Mouse (Mus musculus) heart, adult 18-20 months (tissue): ENCODE data around the gene Mettl27. TPM values are rescaled to one million over a fixed set of nuclear protein-coding genes. Genes with fewer than 3 reads are reported as not detected.

Experiments used
- DNase-seq, 2 experiments: peaks; one replicate each; pipeline ENCODE4 v3.0.0; 2021 to 2022; ENCODE audit warnings: mixed read lengths in 1 of 2
- long read RNA-seq, 2 experiments: library from polyadenylated mRNA; stranded (forward); transcript quantifications; one replicate each; pipeline ENCODE4 v2.0.0; 2021
- total RNA-seq, 2 experiments: library from RNA; stranded (reverse); gene quantifications; 2 replicates each; pipeline ENCODE4 v1.2.3; 2021

Gene Mettl27
- total RNA-seq: 1 to 10 TPM; 5.7 to 7.2 TPM
- long read RNA-seq, experiment 1, partial matches to known transcripts: 2 of 7 reads
- long read RNA-seq, experiment 1, other reads (novel, unspliced or antisense): 2 of 7 reads
- long read RNA-seq, experiment 2, partial matches to known transcripts: 0 of 6 reads
- long read RNA-seq, experiment 2, other reads (novel, unspliced or antisense): 4 of 6 reads

GRCm38 (mm10) chr5:134932179-134932902 lies at the start of gene Mettl27:
Mettl27 (plus strand) TSS chr5:134932368.
- peak; percentile 92 for DNase-seq

DNA sequence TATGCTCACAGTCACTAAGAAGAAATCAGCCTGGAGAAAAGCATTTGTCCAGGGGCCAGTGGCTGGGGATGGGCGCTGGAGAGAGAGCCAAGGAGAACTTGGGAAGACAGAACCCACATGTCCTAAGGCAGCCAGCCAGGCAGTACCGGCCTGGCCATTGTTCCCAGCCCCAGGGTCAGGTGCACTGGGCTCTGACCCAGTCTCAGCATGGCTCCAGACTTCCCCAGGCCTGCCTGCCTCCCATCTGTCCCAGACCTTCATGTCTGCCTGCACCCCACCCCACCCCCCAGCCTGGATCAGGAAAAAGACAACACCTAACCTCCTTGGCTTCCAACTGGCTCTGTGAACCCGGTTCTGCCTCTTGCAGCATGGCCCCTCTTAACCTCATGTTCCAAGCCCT lies 49.1 kb upstream of the Mettl27 start:
- peak; percentile 65 to 81 for DNase-seq

DNA sequence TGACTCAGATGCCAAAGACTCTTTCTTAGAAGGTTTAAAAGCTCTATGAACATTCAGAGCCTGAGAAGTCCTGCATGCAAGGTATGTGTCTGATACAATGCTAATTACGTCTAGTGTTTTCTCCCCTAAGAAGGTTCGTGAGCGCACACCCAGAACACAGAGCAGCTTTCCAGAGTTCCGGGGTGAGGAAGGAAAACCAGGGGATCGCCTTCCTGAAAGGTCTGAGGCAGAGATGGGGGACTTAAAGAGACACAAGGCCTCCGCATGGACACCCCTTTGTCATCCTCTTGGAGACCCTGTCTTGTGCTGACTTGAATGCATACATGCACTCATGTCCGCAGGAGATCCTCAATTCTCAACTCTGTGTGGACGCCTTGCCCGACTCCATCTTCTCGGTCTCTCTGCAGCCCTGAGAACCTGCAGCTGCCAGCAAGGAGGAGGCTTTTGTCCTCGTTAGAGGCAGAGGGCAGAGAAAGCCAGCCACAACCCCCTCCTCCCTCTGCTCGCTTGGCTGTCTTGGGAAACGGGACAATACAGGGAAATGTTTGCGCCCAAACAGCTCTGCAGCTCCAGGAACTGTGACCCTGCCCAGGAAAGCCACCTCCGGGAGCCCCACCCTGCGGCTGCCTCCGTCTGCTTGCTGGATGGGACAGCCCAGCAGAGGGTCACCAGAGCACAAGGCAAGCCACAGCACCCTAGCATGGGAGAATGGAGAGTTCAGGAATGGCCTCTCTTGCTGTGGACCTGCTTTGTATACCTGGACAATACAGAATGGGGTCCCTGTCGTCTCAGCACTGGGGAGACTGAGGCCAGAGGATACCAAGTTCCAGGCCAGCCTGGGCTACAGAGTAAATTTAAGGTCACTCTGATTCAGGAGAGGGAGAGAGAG lies 44.5 kb upstream of the Mettl27 start:
- peak; percentile 65 to 92 for DNase-seq

- DNase-seq: peak; percentile 48 to 49
Measured at GRCm38 (mm10) chr5:134888505-134888904, 43.7 kb upstream of the Mettl27 start.

GRCm38 (mm10) chr5:134890601-134891054 lies 41.5 kb upstream of the Mettl27 start:
- peak; percentile 74 to 77 for DNase-seq

DNA sequence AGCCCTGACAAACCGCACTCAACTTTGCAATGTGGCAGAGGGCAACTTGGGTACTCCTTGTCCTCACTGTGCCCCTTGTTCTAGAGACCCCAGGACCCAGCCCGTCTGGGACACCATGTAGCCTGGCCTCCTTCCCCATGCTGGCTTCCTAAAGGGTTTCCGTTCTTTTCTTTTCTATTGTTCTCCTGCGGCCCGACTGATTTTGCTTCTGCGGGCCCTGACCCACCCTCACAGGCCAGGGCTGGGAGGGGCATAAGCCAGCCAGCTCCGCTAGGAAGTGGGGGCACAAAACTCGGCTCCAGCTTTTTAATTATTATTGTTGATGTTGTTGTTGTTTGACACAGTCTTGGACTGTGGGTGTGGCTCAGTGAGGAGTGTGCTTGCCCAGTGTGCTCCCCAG lies 40.6 kb upstream of the Mettl27 start:
- DNase-seq: peak; percentile 56 to 81

GRCm38 (mm10) chr5:134892717-134893116 lies 39.5 kb upstream of the Mettl27 start:
- DNase-seq: no peak

DNA sequence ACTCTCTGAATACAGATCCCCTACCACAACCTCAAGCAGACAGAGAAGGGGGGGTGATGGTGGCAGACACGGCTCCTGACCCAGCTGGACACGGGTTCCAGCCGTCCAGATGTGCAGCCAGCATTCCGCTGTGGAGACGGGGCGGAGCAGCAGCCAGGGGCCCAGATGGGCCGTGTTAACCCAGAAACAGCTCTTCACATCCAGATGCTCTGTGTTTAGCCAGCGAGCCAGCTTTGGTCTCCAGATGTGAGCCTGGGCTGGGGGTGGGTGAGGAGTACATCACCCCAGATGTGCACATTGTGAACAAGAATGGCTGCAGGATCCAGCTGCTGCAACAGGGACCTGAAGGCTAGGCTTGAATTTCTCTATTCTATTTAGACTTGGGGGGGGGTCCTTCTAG lies 36.9 kb upstream of the Mettl27 start:
- peak; percentile 71 to 85 for DNase-seq

DNA sequence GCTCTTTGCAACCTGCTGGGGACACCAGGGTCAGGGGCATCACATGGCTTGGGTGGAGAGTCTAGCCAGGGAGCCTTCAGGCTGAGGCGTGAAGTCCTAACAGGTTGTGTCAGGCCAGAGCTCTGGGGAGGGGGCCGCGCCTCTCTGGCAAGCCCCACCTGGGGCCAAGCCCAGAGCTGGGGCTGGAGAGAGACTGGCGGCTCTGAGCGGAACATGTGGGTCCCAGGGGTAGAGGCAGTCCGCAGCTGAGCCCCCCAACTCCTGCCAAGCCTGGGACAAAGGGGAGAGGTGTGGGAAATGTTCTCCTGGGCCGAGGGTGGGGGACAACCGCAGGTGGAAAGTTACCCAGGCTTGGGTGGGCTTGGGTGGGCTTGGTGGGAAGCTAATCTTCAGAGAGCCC lies 35.2 kb upstream of the Mettl27 start:
- no peak for DNase-seq

- DNase-seq: no peak
Measured at GRCm38 (mm10) chr5:134897596-134897995, 34.6 kb upstream of the Mettl27 start.

DNA sequence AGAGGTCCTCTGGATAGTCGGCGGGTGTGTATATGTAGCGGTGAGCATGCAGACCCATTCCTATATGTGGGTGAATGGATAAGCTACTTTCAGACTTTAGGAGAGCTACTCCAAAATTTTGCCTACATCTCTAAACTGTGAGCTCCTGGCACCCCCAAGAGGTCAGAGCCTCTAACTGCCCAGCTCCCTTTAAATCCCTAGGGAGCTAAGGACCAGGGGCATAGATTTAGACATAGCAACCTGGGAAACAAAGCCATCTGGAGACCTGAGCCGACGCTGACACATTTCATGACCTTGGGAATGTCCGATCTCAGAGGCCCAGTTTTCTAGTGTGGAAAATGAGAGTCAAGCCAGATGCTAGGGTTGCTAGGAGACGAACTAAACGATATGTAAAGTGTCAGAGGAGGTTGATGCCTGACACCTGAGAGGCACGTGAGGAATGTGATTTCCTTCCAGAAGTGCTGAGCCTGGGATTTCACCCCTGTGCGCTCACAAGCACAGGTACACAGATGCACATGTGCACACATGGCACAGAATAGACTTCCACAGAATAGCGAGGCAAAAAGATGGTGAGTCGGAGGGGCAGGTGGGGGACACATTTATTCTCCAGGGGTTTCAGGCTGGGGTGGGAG lies 31.0 kb upstream of the Mettl27 start:
- peak; percentile 74 to 81 for DNase-seq

DNA sequence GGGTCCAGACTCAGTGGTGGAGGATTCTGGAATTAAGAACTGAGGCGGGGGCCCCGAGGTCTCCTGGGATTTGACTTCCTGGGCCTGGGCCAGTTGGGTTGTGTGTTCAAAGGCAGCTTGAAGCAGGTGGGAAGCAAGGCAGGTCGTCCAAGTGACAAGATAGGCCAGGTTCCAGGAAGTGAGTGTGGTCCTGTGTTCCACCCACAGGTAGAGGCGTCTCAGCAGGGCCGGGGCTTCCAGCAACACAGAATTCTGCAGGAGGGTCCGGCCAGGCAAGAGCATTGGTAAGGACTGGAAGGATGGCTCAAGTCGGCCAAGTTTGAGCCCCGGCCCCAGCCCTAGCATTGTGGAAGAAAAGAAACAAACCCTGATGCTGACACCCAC lies 30.5 kb upstream of the Mettl27 start:
- DNase-seq: no peak

GRCm38 (mm10) chr5:134906633-134907032 lies 25.5 kb upstream of the Mettl27 start, which contains the start of gene Tmem270:
Tmem270 (minus strand) TSS chr5:134906733.
- no peak for DNase-seq

DNA sequence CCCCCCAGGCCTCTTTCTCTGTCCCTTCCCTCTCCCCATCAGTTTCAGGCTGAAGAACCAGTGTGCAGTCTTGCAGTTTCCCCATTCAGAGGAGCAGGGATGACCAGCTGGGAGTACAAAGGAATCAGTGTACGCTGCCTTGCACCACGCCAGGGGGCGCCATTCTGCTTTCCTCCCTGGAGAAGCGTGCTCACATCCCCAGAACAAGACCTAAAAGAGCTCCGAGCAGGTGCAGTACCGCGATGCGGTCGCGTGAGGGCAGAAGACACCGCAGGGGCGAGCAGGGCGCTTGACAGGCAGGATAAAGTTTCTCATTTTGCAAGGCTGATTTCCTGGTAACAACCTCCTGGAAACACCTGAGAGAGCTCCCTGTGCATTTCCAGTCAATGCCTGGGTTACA lies 25.0 kb upstream of the Mettl27 start:
- peak; percentile 88 to 96 for DNase-seq

- no peak for DNase-seq
Measured at GRCm38 (mm10) chr5:134911901-134912300, 20.3 kb upstream of the Mettl27 start.

- no peak for DNase-seq
Measured at GRCm38 (mm10) chr5:134913352-134913751, 18.8 kb upstream of the Mettl27 start.

- no peak for DNase-seq
Measured at GRCm38 (mm10) chr5:134913753-134914152, 18.4 kb upstream of the Mettl27 start.

GRCm38 (mm10) chr5:134914510-134914909 lies 17.7 kb upstream of the Mettl27 start:
- DNase-seq: no peak

DNA sequence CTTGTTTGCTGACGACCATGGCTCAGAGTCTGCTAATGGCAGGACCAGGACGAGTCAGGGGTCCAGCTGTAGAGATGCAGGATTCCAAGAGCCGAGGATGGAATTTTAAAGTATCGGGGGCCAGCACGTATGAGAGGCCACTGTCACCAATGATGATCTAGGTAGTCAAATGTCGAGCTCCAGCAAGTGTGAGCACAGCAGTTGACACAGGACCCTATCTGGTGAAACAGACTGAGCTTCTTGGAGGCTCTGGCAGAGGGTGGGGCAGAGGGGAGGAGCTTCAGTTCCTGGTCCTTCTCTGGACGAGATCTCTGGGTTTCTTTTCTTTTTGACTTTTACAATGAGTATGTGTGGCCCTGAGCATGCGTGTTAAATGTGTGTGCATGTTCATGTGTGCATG lies 16.9 kb upstream of the Mettl27 start, which contains the start of gene Cldn13:
Gene Cldn13, minus strand, starts transcription at position 216 of the 400 bp plus-strand sequence.
- no peak for DNase-seq

GRCm38 (mm10) chr5:134918071-134918832 lies 13.9 kb upstream of the Mettl27 start:
- DNase-seq: peak; percentile 46 to 54

DNA sequence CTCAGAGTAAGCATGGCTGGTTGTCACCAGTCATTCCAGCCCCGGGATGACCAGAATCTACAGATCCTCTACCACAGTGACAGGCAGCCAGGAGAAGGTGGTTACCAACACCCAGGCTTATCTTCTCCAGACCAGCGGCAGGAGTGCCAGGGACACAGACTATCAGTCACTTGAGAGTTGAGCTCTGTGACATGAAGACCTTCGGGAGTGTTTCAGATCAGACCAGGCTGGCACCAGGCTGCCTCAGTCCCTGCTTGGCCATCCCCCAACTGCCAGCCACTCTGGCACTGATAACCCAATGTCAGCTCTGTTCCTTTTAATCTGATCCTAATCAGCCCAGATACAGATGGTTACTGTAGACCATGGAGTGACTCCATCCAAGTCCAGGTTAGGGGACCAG lies 13.1 kb upstream of the Mettl27 start:
- peak in 1 of 2 experiments; percentile 40 for DNase-seq
